Mouse (Mus musculus) MEL (cell line): ENCODE data around the gene Zfp365.
A peak's percentile ranks its signal among the peaks of the same experiment; 100 is the strongest.

ENCODE experiments used
- CTCF ChIP-seq, 3 experiments: IDR thresholded peaks in 2 of 3; conservative IDR thresholded peaks in 1 of 3; 2 replicates each; pipeline ENCODE4 v1.5.1; 2011 to 2012; ENCODE audit warnings: low read length in 3 of 3, low read depth in 2 of 3, mild to moderate bottlenecking in 2 of 3, improper control_type of control experiment in 1 of 3, inconsistent platforms in 1 of 3, mixed read lengths in 1 of 3, moderate library complexity in 1 of 3; ENCODE audit not compliant: control insufficient read depth in 1 of 3, insufficient read depth in 1 of 3, poor library complexity in 1 of 3, severe bottlenecking in 1 of 3
- HCFC1 ChIP-seq: IDR thresholded peaks from 2 replicates; pipeline ENCODE4 v1.6.1; 2012; ENCODE audit warnings: low read depth, mild to moderate bottlenecking, inconsistent platforms, low read length, improper control_type of control experiment, moderate library complexity
- NRF1 ChIP-seq: IDR thresholded peaks from 2 replicates; pipeline ENCODE4 v1.6.1; 2014; ENCODE audit warnings: low read depth, mild to moderate bottlenecking, inconsistent platforms, low read length, improper control_type of control experiment, moderate library complexity; ENCODE audit not compliant: poor library complexity, insufficient read depth, severe bottlenecking
- POLR2A ChIP-seq, 2 experiments: IDR thresholded peaks; 2 replicates each; pipeline ENCODE4 v1.6.1; 2011 to 2012; ENCODE audit warnings: low read length in 2 of 2, mild to moderate bottlenecking in 2 of 2, control low read depth in 1 of 2, improper control_type of control experiment in 1 of 2, low read depth in 1 of 2, moderate library complexity in 1 of 2; ENCODE audit not compliant: control insufficient read depth in 1 of 2, insufficient read depth in 1 of 2, poor library complexity in 1 of 2
- SMC3 ChIP-seq: IDR thresholded peaks from 2 replicates; pipeline ENCODE4 v1.6.1; 2011; ENCODE audit warnings: low read depth, low read length, improper control_type of control experiment
- UBTF ChIP-seq: IDR thresholded peaks from 2 replicates; pipeline ENCODE4 v1.6.1; 2012; ENCODE audit warnings: low read depth, mild to moderate bottlenecking, inconsistent platforms, low read length, improper control_type of control experiment, moderate library complexity, borderline replicate concordance; ENCODE audit not compliant: insufficient read depth
- ZC3H11A ChIP-seq: IDR thresholded peaks from 2 replicates; pipeline ENCODE4 v1.6.1; 2012; ENCODE audit warnings: low read depth, mild to moderate bottlenecking, inconsistent platforms, low read length, improper control_type of control experiment

DNA sequence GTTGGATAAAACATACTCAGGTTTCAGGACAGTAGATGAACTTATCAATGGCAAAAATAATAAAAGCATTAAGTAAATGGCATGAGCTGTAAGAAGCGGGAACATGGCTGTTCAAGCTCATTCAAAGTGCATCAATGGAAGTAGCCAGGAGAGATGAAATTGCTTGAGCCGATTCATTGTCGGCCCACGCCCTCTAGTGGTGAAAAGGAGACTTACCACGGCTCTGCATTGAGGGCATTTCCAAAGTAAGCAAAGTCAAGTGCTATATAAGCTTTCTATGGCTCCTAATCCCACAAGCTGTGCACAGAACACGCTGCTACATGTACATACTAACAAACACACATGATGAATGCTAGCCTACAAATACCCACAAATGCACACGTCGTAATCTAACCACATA is 53.6 kb downstream of the Zfp365 start:
- TF ChIP-seq UBTF, result no peak
- TF ChIP-seq NRF1, result no peak
- peak; percentile 85 to 87 (median 86) for TF ChIP-seq CTCF (IDR thresholded peaks at IDR 0.05 in 2 of 3, conservative IDR thresholded peaks at IDR 0.05 in 1 of 3; ENCODE audit: control insufficient read depth in 1 of 3, insufficient read depth in 1 of 3, low read depth in 2 of 3, low read length in 3 of 3, poor library complexity in 1 of 3, severe bottlenecking in 1 of 3)
- TF ChIP-seq SMC3, result peak; percentile 84
- TF ChIP-seq ZC3H11A, result peak; percentile 79
- no peak for TF ChIP-seq POLR2A (IDR thresholded peaks at IDR 0.05; ENCODE audit: control insufficient read depth in 1 of 2, insufficient read depth in 1 of 2, low read depth in 1 of 2, low read length in 2 of 2, poor library complexity in 1 of 2)
- no peak for TF ChIP-seq HCFC1
